Comparison of ENCODE assay signal across 9 mouse cellular contexts in the genomic region with DNA sequence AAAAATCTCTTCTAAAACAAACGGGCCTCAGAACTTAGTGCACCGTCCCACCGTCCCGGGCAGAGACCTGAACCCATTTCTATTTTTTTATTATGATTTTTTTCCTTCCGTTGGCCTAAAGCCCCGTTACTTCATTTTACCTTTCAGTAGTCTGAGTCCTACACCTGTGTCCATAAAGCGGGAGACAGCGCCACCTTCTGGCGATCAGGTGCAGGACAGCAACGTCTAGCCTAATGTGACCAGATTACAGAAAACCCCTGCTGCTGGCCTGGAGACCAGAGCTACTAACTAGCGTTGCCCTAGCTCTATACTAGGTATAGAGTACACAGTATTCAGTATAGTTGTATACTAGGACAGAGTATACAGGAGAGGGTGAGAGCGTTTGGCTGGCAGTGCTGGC. TPM values are rescaled to one million over a fixed set of nuclear protein-coding genes. Genes with fewer than 3 reads are reported as not detected.
A peak's percentile ranks its signal among the peaks of the same experiment; 100 is the strongest.
DNase-seq lines count a peak whose midpoint lies in the region; ATAC-seq lines count a peak whose summit lies in the region.
"Had no signal": no experiment of that assay in that cellular context is flagged by ENCODE, and none has a peak within 500 bp of the region (broad histone marks: within the 10 kb centered on the region; RNA-seq: fewer than 3 reads in every experiment).

No protein-coding gene starts in this region.

- WGBS in hindbrain, embryonic 11.5 days: 7% methylated on average over 12 of the region's 12 CpGs

- H3K9me3 ChIP-seq in hindbrain, embryonic 11.5 days (ENCODE audit: control insufficient read depth, low read length): no peaks in the 10 kb centered on the region

- 0 out of 2 replicates have a peak, but pooled peaks cover 2% of the 10 kb centered on the region for H3K27me3 ChIP-seq in hindbrain, embryonic 11.5 days (ENCODE audit: control insufficient read depth, insufficient read depth, low read length)

- H3K36me3 ChIP-seq in hindbrain, embryonic 11.5 days (ENCODE audit: control insufficient read depth, insufficient read depth, low read length): no peaks in the 10 kb centered on the region

- peaks cover 2% of the 10 kb centered on the region; the same call in 1 of the 2 replicates for H3K4me1 ChIP-seq in hindbrain, embryonic 11.5 days (replicated peaks; ENCODE audit: control insufficient read depth, insufficient read depth, low read length)
- H3K4me1 ChIP-seq: megakaryocyte, embryonic 14.5 days had no signal

- DNase-seq in NIH3T3 (ENCODE audit: low read depth): peak; percentile 94
- DNase-seq in cerebellum, adult 9-10 months: peak; percentile 80
- DNase-seq in frontal cortex, adult 2 months (ENCODE audit: extremely low spot score in 1 of 2, low spot score in 1 of 2): peak; percentile 21 to 92
- peak; percentile 89 for DNase-seq in hindbrain, embryonic 11.5 days (ENCODE audit: low spot score)
- peak; percentile 37 to 83 for DNase-seq in layer of hippocampus, adult 8-10 months (ENCODE audit: low spot score in 2 of 2)
- peak; percentile 88 for DNase-seq in lung, postnatal 14 days
- DNase-seq in retina, embryonic 14.5 days (ENCODE audit: low spot score): peak; percentile 93
- peak; percentile 47 to 60 for DNase-seq in thymus, postnatal 36 days

- H3K4me3 ChIP-seq in hindbrain, embryonic 11.5 days (ENCODE audit: low read depth, low read length): no peak overlapping the region
- H3K4me3 ChIP-seq: megakaryocyte, embryonic 14.5 days had no signal

- H3K4me2 ChIP-seq in hindbrain, embryonic 11.5 days (replicated peaks; ENCODE audit: low read depth, low read length): no peak overlapping the region

- no peak overlapping the region for H3K27ac ChIP-seq in hindbrain, embryonic 11.5 days (ENCODE audit: low read depth, low read length)

- ATAC-seq in hindbrain, embryonic 11.5 days (ENCODE audit: low FRiP score): peak; percentile 57; the same call in 1 of the 2 replicates

- H3K9ac ChIP-seq in hindbrain, embryonic 11.5 days (ENCODE audit: low read depth, low read length): no peak overlapping the region

RNA-seq across cellular contexts. Expression of a gene that starts 30.7 kb away (rescaled TPM):
- polyA plus RNA-seq in frontal cortex, adult 2 months (2012; rRNA removed): not detected in 2 replicates
- polyA plus RNA-seq in hindbrain, embryonic 11.5 days (2014; fragmentation: Nextera tagmentation; extraction: Ambion mirVana): not detected in 2 replicates
- total RNA-seq in layer of hippocampus, adult 8-10 months (2022): not detected
